Mouse (Mus musculus) cerebellum, postnatal 10 days (tissue): ENCODE data around the gene Cdh26.
A peak's percentile ranks its signal among the peaks of the same experiment; 100 is the strongest.

ENCODE experiments used
- DNase-seq, 2 experiments: peaks; one replicate each; pipeline ENCODE4 v3.0.0; 2021; ENCODE audit warnings: mixed read lengths in 2 of 2

The Cdh26 gene

GRCm38 (mm10) chr2:178513043-178513442 lies 82.7 kb downstream of the Cdh26 start:
- DNase-seq: peak; percentile 45 to 51

DNA sequence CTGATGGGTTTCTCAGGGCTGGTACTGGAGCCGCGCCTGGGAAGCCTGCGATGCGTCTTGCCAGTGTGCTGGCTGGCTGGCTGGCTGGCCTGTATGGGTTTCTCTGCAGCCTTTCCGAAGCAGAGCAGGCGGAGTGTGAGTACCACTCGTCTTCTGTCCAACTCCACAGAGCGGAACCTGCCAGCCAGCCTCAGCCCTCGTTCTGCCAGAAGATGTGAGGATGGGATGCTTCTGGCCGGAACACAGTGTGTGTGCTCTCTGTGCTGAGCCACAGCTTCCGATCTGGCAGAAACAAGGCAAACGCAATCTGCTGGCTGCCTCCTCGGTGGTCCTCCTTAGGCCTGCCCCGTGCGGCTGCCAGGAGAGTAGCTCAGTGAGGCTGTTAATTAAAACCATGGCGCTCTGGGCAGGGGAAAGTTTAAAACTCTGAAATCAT lies 83.3 kb downstream of the Cdh26 start:
- peak; percentile 83 to 90 for DNase-seq

DNA sequence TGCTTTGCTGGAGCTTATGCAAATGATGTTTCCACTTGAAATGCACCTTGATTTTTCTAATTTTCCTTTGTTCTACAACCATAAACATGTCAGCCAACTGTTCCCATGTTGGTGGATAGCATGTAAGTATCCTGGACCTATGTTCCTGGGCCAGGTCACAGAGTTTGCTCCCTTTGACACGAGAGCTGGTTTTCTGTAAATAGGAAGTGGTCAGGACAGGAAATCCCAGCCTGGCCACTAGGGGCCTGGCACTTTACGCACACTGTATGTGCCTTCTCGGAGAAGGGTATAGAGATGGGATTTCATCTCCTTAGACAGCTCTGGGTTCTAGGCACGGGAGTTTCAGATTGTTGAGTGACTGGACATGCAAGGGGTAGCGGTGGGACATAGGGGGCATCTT lies 86.1 kb downstream of the Cdh26 start:
- no peak for DNase-seq

- DNase-seq: no peak
These were observed 86.6 kb downstream of the Cdh26 start for GRCm38 (mm10) chr2:178516941-178517340.

GRCm38 (mm10) chr2:178519321-178519720 lies 89.0 kb downstream of the Cdh26 start:
- DNase-seq: peak; percentile 52 to 62

DNA sequence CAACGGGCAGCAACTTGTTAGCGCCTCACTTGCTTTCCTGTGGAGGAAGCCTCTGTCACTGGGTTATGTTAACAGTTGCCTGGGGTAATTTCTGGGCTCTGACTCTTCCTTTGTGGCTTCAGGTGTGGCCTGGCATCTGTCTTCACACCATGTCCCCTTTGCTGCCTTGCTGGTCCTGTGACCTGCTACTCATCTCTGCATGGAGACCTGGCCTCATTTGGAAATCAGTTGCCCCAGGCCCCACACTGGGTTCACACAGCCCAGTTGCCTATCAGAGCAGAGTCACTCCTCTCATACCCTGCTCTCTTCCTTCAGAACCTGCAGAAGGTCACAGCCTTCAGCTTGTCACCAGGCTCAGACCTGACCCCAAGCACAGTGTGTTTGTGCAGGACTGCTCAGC lies 89.9 kb downstream of the Cdh26 start:
- DNase-seq: peak; percentile 45 to 47

DNA sequence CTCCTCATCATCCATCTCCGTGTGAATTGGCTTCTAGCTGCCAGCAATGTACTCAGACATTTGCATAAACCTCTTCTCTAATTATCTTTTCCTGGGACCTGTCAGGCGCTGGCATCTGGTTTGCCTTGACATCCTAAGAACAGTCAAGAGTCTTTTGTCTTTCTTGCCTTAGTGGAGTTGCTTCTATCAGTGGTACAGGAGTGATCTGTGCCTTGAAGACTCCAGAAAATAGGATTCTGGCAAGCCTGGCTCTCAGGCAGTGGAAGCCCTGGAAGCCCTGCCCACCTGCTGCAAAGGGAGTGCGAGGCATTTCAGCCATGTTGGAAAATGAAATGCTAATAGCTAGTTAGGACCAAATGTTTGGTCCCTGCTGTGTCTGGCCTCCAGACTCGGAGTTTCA lies 92.0 kb downstream of the Cdh26 start:
- peak; percentile 61 to 73 for DNase-seq

- peak; percentile 73 to 75 for DNase-seq
These were observed 92.5 kb downstream of the Cdh26 start for GRCm38 (mm10) chr2:178522786-178523185.

DNA sequence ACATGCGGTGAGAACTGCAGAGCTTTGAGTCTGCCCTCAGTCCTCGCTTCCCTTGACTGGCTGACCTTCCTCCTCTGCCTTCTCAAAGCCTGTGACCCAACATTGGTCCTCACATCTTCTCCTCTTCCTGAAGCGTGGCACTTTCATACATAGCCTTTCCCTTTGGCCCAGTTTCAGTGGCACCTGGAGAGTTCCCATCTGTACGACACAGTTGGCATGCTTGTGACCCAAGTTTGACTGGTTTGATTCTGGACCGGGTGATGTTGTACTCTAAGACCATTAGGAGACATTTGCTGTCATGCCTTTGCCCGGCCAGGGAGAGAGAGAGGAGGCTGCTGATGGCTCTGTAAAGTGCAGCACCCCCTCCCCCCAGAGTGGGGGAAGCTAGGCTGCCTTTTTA lies 96.4 kb downstream of the Cdh26 start:
- peak; percentile 54 to 64 for DNase-seq

- no peak for DNase-seq
These were observed 100.9 kb downstream of the Cdh26 start for GRCm38 (mm10) chr2:178531226-178531625.

GRCm38 (mm10) chr2:178536574-178536973 lies 106.2 kb downstream of the Cdh26 start:
- DNase-seq: peak; percentile 54 to 76
